Mouse (Mus musculus) myocyte (in vitro differentiated cells): ENCODE results near the gene Rac2.

ENCODE experiments used
- CEBPB ChIP-seq: IDR thresholded peaks from 2 replicates; pipeline ENCODE4 v1.6.1; 2011; ENCODE audit warnings: mild to moderate bottlenecking, moderate library complexity; ENCODE audit not compliant: poor library complexity, insufficient read depth, severe bottlenecking
- MYOD1 ChIP-seq, 3 experiments: IDR thresholded peaks; one replicate each; pipeline ENCODE4 v1.6.1; 2011; ENCODE audit warnings: control low read depth in 2 of 3, low read depth in 2 of 3, mild to moderate bottlenecking in 2 of 3, moderate library complexity in 1 of 3; ENCODE audit not compliant: insufficient read length in 2 of 3, control insufficient read depth in 1 of 3
- POLR2A ChIP-seq: IDR thresholded peaks from one replicate; pipeline ENCODE4 v1.6.1; 2011; ENCODE audit warnings: low read depth, mild to moderate bottlenecking, control low read depth, moderate library complexity; ENCODE audit not compliant: insufficient read length
- TCF12 ChIP-seq: IDR thresholded peaks from one replicate; pipeline ENCODE4 v1.6.1; 2011; ENCODE audit warnings: mild to moderate bottlenecking, control low read depth; ENCODE audit not compliant: poor library complexity, insufficient read depth, severe bottlenecking
- USF1 ChIP-seq: IDR thresholded peaks from one replicate; pipeline ENCODE4 v1.6.1; 2011; ENCODE audit warnings: low read depth, mild to moderate bottlenecking, control low read depth, moderate library complexity

DNA sequence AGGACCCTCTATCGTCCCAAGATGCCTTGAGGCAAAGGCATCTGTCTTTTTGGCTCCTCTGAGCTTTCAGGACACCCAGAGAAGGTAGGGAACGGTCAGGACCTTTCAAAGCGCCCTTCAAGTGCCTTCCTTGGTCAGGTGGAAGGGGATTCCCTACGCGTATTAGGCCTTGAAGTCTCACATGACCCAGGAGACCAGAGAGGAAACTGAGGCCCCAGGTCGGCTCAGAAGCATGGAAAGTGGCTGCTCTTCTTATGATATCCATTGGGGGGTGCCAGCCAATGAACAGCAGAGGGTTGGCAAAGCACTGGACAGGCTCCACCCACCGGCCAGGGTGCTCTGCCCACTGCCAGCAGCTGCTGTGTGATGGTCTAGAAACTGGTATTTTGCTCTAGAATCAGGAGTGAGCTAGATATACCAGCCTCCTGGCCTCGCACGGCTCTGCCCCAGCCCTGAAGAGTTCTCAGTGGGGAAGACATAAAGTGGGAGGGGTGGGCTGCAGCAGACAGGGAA, 4.9 kb downstream of the Rac2 start:
- no peak for TF ChIP-seq CEBPB
- TF ChIP-seq MYOD1 (IDR thresholded peaks at IDR 0.05; ENCODE audit: control insufficient read depth in 1 of 3, insufficient read length in 2 of 3, low read depth in 2 of 3), result no peak
- no peak for TF ChIP-seq POLR2A
- TF ChIP-seq TCF12, result no peak
- no peak for TF ChIP-seq USF1
